Mouse (Mus musculus): ENCODE measurements around the gene Aktip. TPM values are rescaled to one million over a fixed set of nuclear protein-coding genes. Genes with fewer than 3 reads are reported as not detected.

Aktip gene
- polyA plus RNA-seq, 1 experiment from 2014 or later, result 11.6 TPM

- Histone ChIP-seq H3K27ac (no peak overlapping the region), H3K4me3 (no peak overlapping the region), H3K27me3 (replicated peaks) (no peaks in the 10 kb centered on the region), H3K4me1 (no peaks in the 10 kb centered on the region), H3K9ac (no peak overlapping the region), H3K4me2 (no peak overlapping the region), H3K9me3 (replicated peaks) (0 out of 2 replicates have a peak, but pooled peaks cover 3% of the 10 kb centered on the region), H3K36me3 (no peaks in the 10 kb centered on the region)
- ATAC-seq, result no peak
- WGBS (ENCODE audit: insufficient replicate concordance), result 70% methylated on average over 15 of the region's 15 CpGs
Observed at GRCm38 (mm10) chr8:91148643-91149178, 51.1 kb downstream of the Aktip start.

GRCm38 (mm10) chr8:91147715-91148114, 52.1 kb downstream of the Aktip start:
- no peak for ATAC-seq
- H3K4me1 ChIP-seq, result no peaks in the 10 kb centered on the region
- no peaks in the 10 kb centered on the region for H3K27me3 ChIP-seq (replicated peaks)
- no peak overlapping the region for H3K4me3 ChIP-seq
- no peak overlapping the region for H3K9ac ChIP-seq
- WGBS (ENCODE audit: insufficient replicate concordance), result 6% methylated on average over 6 of the region's 6 CpGs
- 0 out of 2 replicates have a peak, but pooled peaks cover 2% of the 10 kb centered on the region for H3K9me3 ChIP-seq (replicated peaks)
- no peaks in the 10 kb centered on the region for H3K36me3 ChIP-seq
- H3K27ac ChIP-seq, result no peak overlapping the region
- peak overlapping the region; percentile 26; the same call in 1 of the 2 replicates for H3K4me2 ChIP-seq

GRCm38 (mm10) chr8:91140828-91141227, 58.9 kb downstream of the Aktip start:
- H3K4me2 ChIP-seq, result no peak overlapping the region
- H3K4me1 ChIP-seq, result no peaks in the 10 kb centered on the region
- no peaks in the 10 kb centered on the region for H3K36me3 ChIP-seq
- no peak overlapping the region for H3K9ac ChIP-seq
- H3K4me3 ChIP-seq, result no peak overlapping the region
- H3K27ac ChIP-seq, result no peak overlapping the region
- no peaks in the 10 kb centered on the region for H3K27me3 ChIP-seq (replicated peaks)
- 64% methylated on average over 4 of the region's 4 CpGs for WGBS (ENCODE audit: insufficient replicate concordance)
- 0 out of 2 replicates have a peak, but pooled peaks cover 6% of the 10 kb centered on the region for H3K9me3 ChIP-seq (replicated peaks)
- ATAC-seq, result no peak

GRCm38 (mm10) chr8:91135308-91136181, 64.2 kb downstream of the Aktip start:
- Histone ChIP-seq H3K27ac (no peak overlapping the region), H3K4me1 (peaks cover 19% of the 10 kb centered on the region), H3K4me2 (no peak overlapping the region), H3K9ac (no peak overlapping the region), H3K36me3 (no peaks in the 10 kb centered on the region), H3K9me3 (replicated peaks) (no peaks in the 10 kb centered on the region), H3K27me3 (replicated peaks) (no peaks in the 10 kb centered on the region), H3K4me3 (no peak overlapping the region)
- 74% methylated on average over 14 of the region's 14 CpGs for WGBS (ENCODE audit: insufficient replicate concordance)
- ATAC-seq, result no peak

- Histone ChIP-seq H3K27ac (no peak overlapping the region), H3K36me3 (no peaks in the 10 kb centered on the region), H3K4me1 (peaks cover 19% of the 10 kb centered on the region), H3K9me3 (replicated peaks) (no peaks in the 10 kb centered on the region), H3K9ac (0 out of 2 replicates have a peak overlapping the region, but pooled peaks have one; percentile 49), H3K27me3 (replicated peaks) (no peaks in the 10 kb centered on the region), H3K4me2 (peak overlapping the region; percentile 98), H3K4me3 (peak overlapping the region; percentile 85)
- no peak for ATAC-seq
- WGBS (ENCODE audit: insufficient replicate concordance), result 64% methylated on average over 12 of the region's 12 CpGs
Observed at GRCm38 (mm10) chr8:91134659-91135058, 65.1 kb downstream of the Aktip start.

- Histone ChIP-seq H3K4me1 (peaks cover 19% of the 10 kb centered on the region), H3K4me3 (peak overlapping the region; percentile 85), H3K36me3 (peaks cover 4% of the 10 kb centered on the region), H3K9ac (peak overlapping the region; percentile 49; the same call in 1 of the 2 replicates), H3K27me3 (replicated peaks) (no peaks in the 10 kb centered on the region), H3K9me3 (replicated peaks) (no peaks in the 10 kb centered on the region), H3K27ac (no peak overlapping the region), H3K4me2 (peak overlapping the region; percentile 98)
- WGBS (ENCODE audit: insufficient replicate concordance), result 0% methylated on average over 24 of the region's 24 CpGs
- ATAC-seq, result peak; percentile 99
Observed at GRCm38 (mm10) chr8:91134070-91134475, 65.7 kb downstream of the Aktip start.

- peak overlapping the region; percentile 75 for H3K9ac ChIP-seq
- H3K4me1 ChIP-seq, result peaks cover 19% of the 10 kb centered on the region
- peak overlapping the region; percentile 98 for H3K4me2 ChIP-seq
- peaks cover 6% of the 10 kb centered on the region for H3K36me3 ChIP-seq
- no peaks in the 10 kb centered on the region for H3K27me3 ChIP-seq (replicated peaks)
- 2% methylated on average over 58 of the region's 58 CpGs for WGBS (ENCODE audit: insufficient replicate concordance)
- peak; percentile 61 for ATAC-seq
- H3K27ac ChIP-seq, result peak overlapping the region; percentile 13; the same call in 1 of the 2 replicates
- H3K4me3 ChIP-seq, result peak overlapping the region; percentile 85
- no peaks in the 10 kb centered on the region for H3K9me3 ChIP-seq (replicated peaks)
Observed at GRCm38 (mm10) chr8:91133441-91134069, 66.2 kb downstream of the Aktip start.

GRCm38 (mm10) chr8:91132731-91133130, 67.0 kb downstream of the Aktip start:
- H3K4me2 ChIP-seq, result peak overlapping the region; percentile 98
- H3K9ac ChIP-seq, result no peak overlapping the region
- peaks cover 19% of the 10 kb centered on the region for H3K4me1 ChIP-seq
- H3K36me3 ChIP-seq, result peaks cover 13% of the 10 kb centered on the region
- H3K9me3 ChIP-seq (replicated peaks), result no peaks in the 10 kb centered on the region
- H3K27ac ChIP-seq, result no peak overlapping the region
- no peaks in the 10 kb centered on the region for H3K27me3 ChIP-seq (replicated peaks)
- ATAC-seq, result no peak
- H3K4me3 ChIP-seq, result peak overlapping the region; percentile 85
- 68% methylated on average over 4 of the region's 4 CpGs for whole genome bisulfite sequencing (ENCODE audit: insufficient replicate concordance)

GRCm38 (mm10) chr8:91126786-91127185, 73.0 kb downstream of the Aktip start:
- Histone ChIP-seq H3K9me3 (replicated peaks) (no peaks in the 10 kb centered on the region), H3K9ac (no peak overlapping the region), H3K4me1 (no peaks in the 10 kb centered on the region), H3K36me3 (peaks cover 65% of the 10 kb centered on the region), H3K4me3 (no peak overlapping the region), H3K27ac (no peak overlapping the region), H3K4me2 (no peak overlapping the region), H3K27me3 (replicated peaks) (no peaks in the 10 kb centered on the region)
- no peak for ATAC-seq
- WGBS (ENCODE audit: insufficient replicate concordance), result 83% methylated on average over 8 of the region's 8 CpGs

- Histone ChIP-seq H3K27ac (no peak overlapping the region), H3K4me2 (no peak overlapping the region), H3K9me3 (replicated peaks) (no peaks in the 10 kb centered on the region), H3K36me3 (peaks cover 82% of the 10 kb centered on the region), H3K4me3 (no peak overlapping the region), H3K27me3 (replicated peaks) (no peaks in the 10 kb centered on the region), H3K4me1 (no peaks in the 10 kb centered on the region), H3K9ac (no peak overlapping the region)
- 82% methylated on average over 5 of the region's 5 CpGs for WGBS (ENCODE audit: insufficient replicate concordance)
- ATAC-seq, result no peak
Observed at GRCm38 (mm10) chr8:91124315-91124714, 75.5 kb downstream of the Aktip start.

- Histone ChIP-seq H3K9me3 (replicated peaks) (no peaks in the 10 kb centered on the region), H3K4me3 (no peak overlapping the region), H3K4me1 (no peaks in the 10 kb centered on the region), H3K27ac (no peak overlapping the region), H3K4me2 (no peak overlapping the region), H3K9ac (no peak overlapping the region), H3K36me3 (peaks cover 81% of the 10 kb centered on the region), H3K27me3 (replicated peaks) (no peaks in the 10 kb centered on the region)
- ATAC-seq, result no peak
- 67% methylated on average over 3 of the region's 3 CpGs for WGBS (ENCODE audit: insufficient replicate concordance)
Observed at GRCm38 (mm10) chr8:91118131-91118530, 81.6 kb downstream of the Aktip start.

GRCm38 (mm10) chr8:91117537-91117936, 82.2 kb downstream of the Aktip start:
- no peak overlapping the region for H3K9ac ChIP-seq
- H3K9me3 ChIP-seq (replicated peaks), result no peaks in the 10 kb centered on the region
- no peak overlapping the region for H3K27ac ChIP-seq
- 76% methylated on average over 4 of the region's 4 CpGs for WGBS (ENCODE audit: insufficient replicate concordance)
- H3K4me3 ChIP-seq, result no peak overlapping the region
- no peaks in the 10 kb centered on the region for H3K27me3 ChIP-seq (replicated peaks)
- peaks cover 81% of the 10 kb centered on the region for H3K36me3 ChIP-seq
- no peak overlapping the region for H3K4me2 ChIP-seq
- H3K4me1 ChIP-seq, result no peaks in the 10 kb centered on the region
- ATAC-seq, result no peak

All from liver, embryonic 12.5 days (tissue).